Mouse (Mus musculus): ENCODE measurements around the gene Nova2.

Gene Nova2

GRCm38 (mm10) chr7:18925162-18925938 is at the start of gene Nova2:
Gene Nova2 (plus strand): TSS chr7:18925888.
- peak; percentile 40 to 57 for DNase-seq

GRCm38 (mm10) chr7:18878691-18879090 is 47.0 kb upstream of the Nova2 start:
- no peak for DNase-seq

DNA sequence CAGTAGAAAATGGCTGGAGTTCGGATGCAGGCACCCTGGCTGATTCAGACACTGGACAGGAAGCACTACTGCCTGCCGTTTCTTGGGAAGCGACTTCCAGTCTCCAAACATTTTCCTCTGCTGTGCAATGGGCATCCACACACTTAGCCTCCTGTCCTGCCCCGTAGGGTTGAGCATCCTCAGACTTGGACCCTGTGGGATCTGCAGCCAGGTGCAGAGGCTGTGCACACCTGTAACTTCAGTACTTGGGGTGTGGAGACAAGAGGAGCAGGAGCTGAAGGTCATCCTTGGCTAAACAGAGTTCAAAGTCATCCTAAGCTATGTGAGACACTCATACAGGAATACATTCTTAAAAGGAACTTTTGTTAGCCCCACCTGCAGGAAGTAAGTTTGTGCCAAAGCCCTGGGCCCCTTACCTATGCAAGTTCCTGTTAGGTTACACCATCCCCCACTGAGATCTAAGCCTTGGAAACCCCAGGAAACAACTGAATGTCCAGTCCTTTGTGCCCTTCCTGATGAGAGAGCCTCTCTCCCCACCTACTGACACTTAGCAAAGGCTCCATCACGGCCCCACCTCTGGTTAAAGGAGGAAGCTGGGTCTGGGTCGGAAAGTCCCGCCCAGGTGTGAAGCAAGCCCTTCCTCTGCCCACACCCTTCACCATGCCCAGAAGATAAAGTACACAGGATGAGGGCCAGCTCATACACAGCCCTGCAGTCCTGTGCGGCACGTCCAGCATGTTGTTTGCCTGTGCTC is 41.5 kb upstream of the Nova2 start:
- DNase-seq = no peak

GRCm38 (mm10) chr7:18884745-18885422 is 40.8 kb upstream of the Nova2 start:
- no peak for DNase-seq

DNA sequence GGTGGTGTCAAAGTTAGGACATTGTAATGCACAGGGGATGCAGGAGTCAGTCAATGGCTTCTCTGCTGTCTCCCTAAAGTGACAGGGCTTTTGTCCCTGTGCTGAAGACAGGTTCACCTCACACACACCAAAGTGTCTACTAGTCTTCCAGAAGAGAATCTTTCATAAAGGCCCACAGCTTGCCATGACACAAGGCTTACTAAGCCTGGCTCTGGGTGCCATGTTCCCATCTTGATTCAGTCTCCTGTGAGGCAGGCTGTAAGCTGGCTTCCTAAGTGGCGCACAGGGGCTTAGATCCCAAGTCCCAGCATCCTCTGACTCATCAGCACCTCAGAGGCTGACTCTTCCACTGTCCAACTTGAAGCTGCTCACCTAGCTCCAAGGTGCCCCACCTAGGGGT is 38.7 kb upstream of the Nova2 start:
- DNase-seq = no peak

- no peak for DNase-seq
These were observed 34.8 kb upstream of the Nova2 start for GRCm38 (mm10) chr7:18890848-18891247.

GRCm38 (mm10) chr7:18891872-18892599 is 33.7 kb upstream of the Nova2 start:
- DNase-seq = peak; percentile 80 to 82

DNA sequence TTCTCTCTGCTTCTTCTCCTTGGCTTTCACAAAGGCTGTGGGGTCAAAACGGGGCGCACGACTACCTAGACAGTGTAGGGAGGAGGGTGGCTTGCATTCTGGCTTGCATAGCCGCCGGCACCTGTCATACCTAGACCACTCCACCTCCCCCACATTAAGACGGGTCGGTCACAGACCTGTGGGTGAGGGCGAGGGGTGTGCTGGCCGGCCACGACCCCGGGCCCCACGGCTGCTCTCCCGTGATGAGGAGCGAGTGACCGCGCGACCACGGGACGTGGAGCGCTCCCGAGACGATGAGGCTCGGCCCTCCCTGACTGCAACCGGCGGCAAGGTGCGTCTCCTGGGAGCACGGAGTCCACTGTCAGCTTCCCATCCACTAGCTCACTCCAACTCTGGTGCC is 32.7 kb upstream of the Nova2 start:
- no peak for DNase-seq

DNA sequence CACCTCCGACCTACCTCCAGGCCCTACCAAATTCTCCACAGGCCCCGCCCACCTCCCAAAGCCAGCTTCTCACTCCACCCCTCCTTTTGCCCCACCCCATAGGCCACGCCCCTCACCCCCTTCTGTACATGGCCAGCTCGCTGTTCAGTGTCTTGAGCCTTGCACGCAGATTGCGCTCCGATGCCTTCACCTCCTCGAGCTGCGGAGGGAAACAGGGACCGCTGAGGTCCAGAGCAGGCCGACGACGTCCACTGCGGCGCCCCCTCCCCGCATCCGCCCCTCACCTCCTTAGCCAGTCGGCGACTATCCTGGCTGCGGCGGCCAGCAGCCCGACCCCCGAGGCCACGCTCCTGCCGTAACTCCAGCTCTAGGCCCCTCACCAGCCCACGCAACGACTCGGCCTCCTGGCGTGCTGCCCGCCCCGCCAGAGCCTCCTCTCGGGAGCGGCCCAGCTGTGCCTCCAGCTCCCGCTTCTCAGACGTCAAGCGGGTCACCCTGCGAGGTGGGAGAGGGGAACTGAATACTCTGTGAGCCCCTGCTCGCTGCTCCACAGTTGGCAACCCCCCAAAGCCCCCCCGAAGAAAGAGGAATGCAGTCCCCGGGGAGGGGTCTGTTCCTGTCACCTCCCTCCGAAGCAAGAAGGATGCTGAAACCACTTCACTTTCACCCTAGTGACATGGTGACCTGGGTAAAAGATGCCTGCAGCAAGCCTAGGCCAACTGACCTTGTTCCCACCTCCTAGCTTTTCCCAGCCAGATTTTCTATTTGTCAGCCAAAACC is 31.8 kb upstream of the Nova2 start:
- peak; percentile 40 to 46 for DNase-seq

DNA sequence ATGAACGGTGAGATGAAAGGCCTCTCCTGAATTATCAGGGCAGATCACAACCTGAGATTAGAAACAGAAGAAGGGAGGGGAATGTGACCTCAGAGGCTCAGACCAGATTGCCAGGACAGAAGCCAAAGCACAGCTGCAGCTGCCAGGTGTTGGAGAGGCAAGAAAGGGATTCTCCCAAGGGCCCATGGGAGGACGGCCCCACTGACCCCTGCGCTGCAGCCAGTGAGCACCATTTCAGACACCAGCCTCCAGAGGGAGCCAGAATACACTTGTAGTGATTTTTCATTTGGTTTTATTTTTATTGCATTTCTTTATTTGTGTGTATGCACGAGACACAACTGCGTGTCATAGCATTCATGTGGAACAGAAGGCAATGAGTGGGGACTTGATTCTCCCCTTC is 29.2 kb upstream of the Nova2 start:
- no peak for DNase-seq

- DNase-seq = no peak
These were observed 25.2 kb upstream of the Nova2 start for GRCm38 (mm10) chr7:18900513-18900912.

- DNase-seq = no peak
These were observed 23.2 kb upstream of the Nova2 start for GRCm38 (mm10) chr7:18902486-18902885.

DNA sequence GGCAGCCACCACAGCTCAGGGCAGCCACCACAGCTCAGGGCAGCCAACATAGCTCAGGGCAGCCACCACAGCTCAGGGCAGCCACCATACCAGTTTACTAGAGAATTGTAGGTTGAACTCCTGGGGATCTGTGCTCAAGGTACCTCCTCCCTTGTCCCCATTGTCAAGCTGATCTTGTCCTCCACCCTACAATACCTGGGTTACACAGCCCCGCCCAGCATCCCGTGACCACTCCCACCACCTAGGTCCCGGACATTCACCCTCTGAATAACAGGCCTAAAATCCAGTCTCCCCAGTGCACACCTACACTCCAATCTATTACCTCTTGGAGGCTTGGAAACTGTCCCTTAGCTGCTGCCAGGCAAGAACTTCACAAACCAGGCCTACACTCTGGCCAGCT is 20.7 kb upstream of the Nova2 start:
- no peak for DNase-seq

DNA sequence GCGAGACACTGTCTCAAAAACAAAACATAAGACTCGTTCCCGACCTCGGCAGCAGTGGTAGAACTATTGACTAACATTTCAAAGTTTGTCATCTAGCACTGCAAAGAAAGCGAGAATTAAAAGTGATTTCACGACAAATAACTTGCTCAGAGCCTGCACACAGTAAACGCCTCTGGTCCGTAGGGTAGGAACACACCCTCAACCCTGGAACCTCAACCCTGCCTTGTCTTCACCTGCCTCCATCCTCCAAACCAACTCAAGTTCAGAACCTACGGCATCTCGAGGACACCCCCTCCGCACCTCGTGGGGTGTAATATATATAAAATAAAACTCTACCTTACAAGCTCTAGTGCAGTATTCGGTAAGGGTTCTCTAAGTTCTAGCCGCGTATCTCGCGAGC is 15.9 kb upstream of the Nova2 start:
- no peak for DNase-seq

DNA sequence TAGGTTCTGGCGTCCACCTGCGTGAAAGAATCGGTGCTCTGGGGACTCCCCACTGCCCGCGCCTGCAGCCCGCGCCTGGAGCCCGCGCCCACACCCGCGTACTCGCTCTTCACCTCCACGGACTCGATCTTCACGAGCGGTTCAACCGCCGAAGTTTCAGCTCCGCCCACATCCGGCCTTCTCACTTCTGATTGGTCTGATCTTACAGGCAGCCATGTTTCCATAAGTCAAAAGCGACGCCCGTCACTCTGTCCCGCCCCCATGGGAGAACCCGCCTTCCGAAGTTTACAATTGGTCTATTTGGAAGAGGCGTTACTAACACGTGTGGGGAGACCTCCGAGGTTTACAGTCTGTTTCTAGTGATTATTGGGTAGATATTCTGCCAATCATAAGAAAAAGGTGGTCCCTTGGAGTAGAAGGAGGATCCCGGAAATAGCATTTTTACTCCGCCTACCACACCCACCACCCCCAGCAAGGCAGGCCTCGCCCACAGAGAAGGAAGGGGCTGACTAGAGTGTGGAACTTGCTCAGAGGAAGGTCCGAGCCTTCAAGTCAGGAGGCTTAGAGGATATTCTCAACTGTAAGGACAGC is 15.4 kb upstream of the Nova2 start, which contains the start of gene Ccdc61:
TSS of gene Ccdc61 (minus strand) at position 175 of the 591 bp plus-strand sequence.
- DNase-seq = peak; percentile 97 to 99

GRCm38 (mm10) chr7:18916254-18916653 is 9.4 kb upstream of the Nova2 start:
- no peak for DNase-seq

GRCm38 (mm10) chr7:18917931-18918330 is 7.8 kb upstream of the Nova2 start:
- no peak for DNase-seq

DNA sequence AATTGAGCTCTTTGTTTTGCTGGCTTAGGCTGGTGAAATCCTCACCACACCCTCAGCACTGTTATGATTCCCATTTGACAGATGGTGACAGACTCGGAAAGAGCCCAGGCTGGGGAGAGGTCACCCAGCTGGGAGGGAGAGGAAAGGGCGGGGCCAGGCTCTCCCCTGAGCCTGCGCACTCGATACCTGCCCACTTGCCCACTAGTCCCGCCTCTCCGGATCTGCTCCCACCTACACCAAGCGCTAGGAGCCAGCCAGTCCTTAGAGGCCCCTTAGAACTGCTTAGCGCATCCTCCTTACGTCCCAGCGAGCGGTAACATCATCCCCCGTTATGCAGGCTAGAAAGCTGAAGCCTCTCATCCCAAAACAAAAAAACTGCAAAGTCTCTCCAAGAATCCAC is 4.6 kb upstream of the Nova2 start:
- DNase-seq = peak; percentile 37 to 54

- no peak for DNase-seq
These were observed 2.9 kb upstream of the Nova2 start for GRCm38 (mm10) chr7:18922807-18923206.

- DNase-seq = no peak
These were observed 2.4 kb upstream of the Nova2 start for GRCm38 (mm10) chr7:18923267-18923666.

DNA sequence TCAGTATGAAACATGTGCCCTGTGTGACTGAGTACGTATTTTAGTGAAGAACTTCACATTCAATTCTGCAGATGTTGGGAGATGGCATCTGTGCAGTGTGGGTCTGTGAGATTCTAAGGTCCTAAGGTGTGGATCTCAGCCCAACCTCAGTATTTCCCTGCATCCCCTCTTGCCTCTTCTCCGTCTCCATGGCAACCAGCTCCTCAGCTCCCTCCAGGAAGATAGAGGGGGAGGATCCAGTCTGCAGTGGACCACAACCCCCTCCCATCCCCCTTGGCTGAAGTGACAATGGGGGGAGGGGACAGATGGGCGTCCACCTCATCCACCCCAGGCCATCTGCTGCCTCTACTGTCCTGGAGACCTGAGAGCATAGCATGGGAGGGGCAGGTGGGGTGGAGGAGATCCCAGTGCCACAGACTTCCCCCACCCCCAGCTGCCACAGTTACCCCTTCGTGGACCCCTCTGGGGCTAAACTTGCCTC is 1.9 kb upstream of the Nova2 start:
- no peak for DNase-seq
